Mouse (Mus musculus): ENCODE results near the gene Abcd4. TPM values are rescaled to one million over a fixed set of nuclear protein-coding genes. Genes with fewer than 3 reads are reported as not detected.

Abcd4 gene
- total and polyA plus RNA-seq, 2 experiments from 2014 or later: 7.1 to 8.7 TPM

DNA sequence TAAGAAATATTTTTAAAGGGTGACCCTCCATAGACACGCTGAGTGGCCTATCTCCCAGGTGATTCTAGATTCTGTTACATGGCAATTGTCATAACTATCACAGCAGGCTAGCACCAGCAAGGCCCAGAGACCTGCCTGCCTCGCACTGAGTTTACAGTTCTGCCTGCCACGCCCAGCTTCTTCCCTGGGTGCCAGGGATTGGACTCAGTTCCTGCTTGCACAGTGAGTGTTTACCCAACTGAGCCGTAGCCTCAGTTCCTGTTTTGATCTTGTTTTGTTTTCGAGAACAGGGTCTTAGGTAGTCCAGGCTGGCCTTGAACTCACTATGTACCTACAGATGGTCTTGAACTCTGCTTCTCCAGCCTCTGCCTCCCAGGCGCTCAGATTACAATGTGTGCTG, 49.6 kb downstream of the Abcd4 start:
- DNase-seq (ENCODE audit: low spot score) (no peak), ATAC-seq (ENCODE audit: insufficient read depth, low read depth) (no peak)
- no peaks in the 10 kb centered on the region for H3K4me1 ChIP-seq (ENCODE audit: control insufficient read depth, insufficient read depth)
- no peak overlapping the region for H3K4me3 ChIP-seq (ENCODE audit: low read depth, low read length)
- WGBS: 77% methylated on average over 6 of the region's 6 CpGs
- no peak for TF ChIP-seq EP300 (IDR thresholded peaks at IDR 0.05; ENCODE audit: low read depth)
- no peak for TF ChIP-seq CTCF (IDR thresholded peaks at IDR 0.05; ENCODE audit: low read depth)
- H3K36me3 ChIP-seq (replicated peaks; ENCODE audit: control insufficient read depth, insufficient read depth, low read length): no peaks in the 10 kb centered on the region
- no peak overlapping the region for H3K4me2 ChIP-seq (ENCODE audit: low read depth, low read length)
- H3K9me3 ChIP-seq (replicated peaks; ENCODE audit: control insufficient read depth, low read length): no peaks in the 10 kb centered on the region
- no peak overlapping the region for H3K9ac ChIP-seq (replicated peaks; ENCODE audit: low read depth, low read length)
- H3K27ac ChIP-seq (ENCODE audit: low read depth): no peak overlapping the region
- peaks cover 63% of the 10 kb centered on the region for H3K27me3 ChIP-seq (ENCODE audit: control insufficient read depth, insufficient read depth, low read length)

- no peak overlapping the region for H3K4me3 ChIP-seq (ENCODE audit: low read depth, low read length)
- H3K27ac ChIP-seq (ENCODE audit: low read depth): no peak overlapping the region
- peaks cover 14% of the 10 kb centered on the region for H3K27me3 ChIP-seq (ENCODE audit: control insufficient read depth, insufficient read depth, low read length)
- DNase-seq (ENCODE audit: low spot score): no peak
- 45% methylated on average over 4 of the region's 4 CpGs for WGBS
- H3K9me3 ChIP-seq (replicated peaks; ENCODE audit: control insufficient read depth, low read length): 0 out of 2 replicates have a peak, but pooled peaks cover 3% of the 10 kb centered on the region
- H3K4me1 ChIP-seq (ENCODE audit: control insufficient read depth, insufficient read depth): no peaks in the 10 kb centered on the region
- no peak for ATAC-seq (ENCODE audit: insufficient read depth, low read depth)
- H3K36me3 ChIP-seq (replicated peaks; ENCODE audit: control insufficient read depth, insufficient read depth, low read length): no peaks in the 10 kb centered on the region
- TF ChIP-seq EP300 (IDR thresholded peaks at IDR 0.05; ENCODE audit: low read depth) (no peak), CTCF (IDR thresholded peaks at IDR 0.05; ENCODE audit: low read depth) (no peak)
- H3K4me2 ChIP-seq (ENCODE audit: low read depth, low read length): no peak overlapping the region
- H3K9ac ChIP-seq (replicated peaks; ENCODE audit: low read depth, low read length): no peak overlapping the region
These were observed 54.7 kb downstream of the Abcd4 start for GRCm38 (mm10) chr12:84562558-84562957.

DNA sequence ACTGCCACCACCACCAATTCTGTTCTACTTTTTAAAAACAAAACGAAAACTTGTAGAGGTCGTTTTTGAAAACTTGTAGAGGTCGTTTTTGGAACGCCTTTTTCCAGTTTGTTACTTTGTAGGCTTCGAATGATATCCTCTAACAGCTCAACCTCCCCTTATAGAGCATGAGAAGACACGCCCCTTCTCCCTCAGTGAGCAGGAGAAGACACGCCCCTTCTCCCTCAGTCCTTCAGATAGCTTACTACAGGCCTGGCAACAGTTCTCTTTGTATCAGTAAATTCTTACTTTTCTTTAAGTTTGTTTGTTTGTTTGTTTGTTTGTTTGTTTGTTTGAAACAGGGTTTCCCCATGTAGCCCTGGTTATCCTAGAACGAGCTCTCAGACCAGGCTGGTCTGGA, 62.0 kb downstream of the Abcd4 start:
- H3K9me3 ChIP-seq (replicated peaks; ENCODE audit: control insufficient read depth, low read length): 0 out of 2 replicates have a peak, but pooled peaks cover 3% of the 10 kb centered on the region
- DNase-seq (ENCODE audit: low spot score) (no peak), ATAC-seq (ENCODE audit: insufficient read depth, low read depth) (no peak)
- H3K9ac ChIP-seq (replicated peaks; ENCODE audit: low read depth, low read length): no peak overlapping the region
- no peaks in the 10 kb centered on the region for H3K27me3 ChIP-seq (ENCODE audit: control insufficient read depth, insufficient read depth, low read length)
- 51% methylated on average over 8 of the region's 8 CpGs for WGBS
- H3K36me3 ChIP-seq (replicated peaks; ENCODE audit: control insufficient read depth, insufficient read depth, low read length): no peaks in the 10 kb centered on the region
- H3K4me2 ChIP-seq (ENCODE audit: low read depth, low read length): no peak overlapping the region
- TF ChIP-seq EP300 (IDR thresholded peaks at IDR 0.05; ENCODE audit: low read depth) (no peak), CTCF (IDR thresholded peaks at IDR 0.05; ENCODE audit: low read depth) (no peak)
- no peak overlapping the region for H3K4me3 ChIP-seq (ENCODE audit: low read depth, low read length)
- no peaks in the 10 kb centered on the region for H3K4me1 ChIP-seq (ENCODE audit: control insufficient read depth, insufficient read depth)
- no peak overlapping the region for H3K27ac ChIP-seq (ENCODE audit: low read depth)

Other genes with a start within 250 kb of the Abcd4 start
- gene Entpd5, start 208.4 kb downstream of the Abcd4 start, total RNA-seq (2014; rRNA removed; ENCODE audit: low replicate concordance): 37.6 and 59.8 TPM in 2 replicates
- gene Entpd5, start 208.4 kb downstream of the Abcd4 start, polyA plus RNA-seq (2015; fragmentation: Nextera tagmentation; extraction: Ambion mirVana): 37.5 and 40.5 TPM in 2 replicates
- 0.04 TPM in 1 of 2 replicates, not detected in the other for gene Bbof1, start 208.3 kb downstream of the Abcd4 start, total RNA-seq (2014; rRNA removed; ENCODE audit: low replicate concordance)
- gene Bbof1, start 208.3 kb downstream of the Abcd4 start, polyA plus RNA-seq (2015; fragmentation: Nextera tagmentation; extraction: Ambion mirVana): 1.3 and 2.3 TPM in 2 replicates
- gene Rnf113a2, start 200.2 kb downstream of the Abcd4 start, total RNA-seq (2014; rRNA removed; ENCODE audit: low replicate concordance): 9.4 and 14.1 TPM in 2 replicates
- 20.9 and 22.1 TPM in 2 replicates for gene Rnf113a2, start 200.2 kb downstream of the Abcd4 start, polyA plus RNA-seq (2015; fragmentation: Nextera tagmentation; extraction: Ambion mirVana)
- 80.0 and 80.1 TPM in 2 replicates for gene Aldh6a1, start 166.4 kb downstream of the Abcd4 start, total RNA-seq (2014; rRNA removed; ENCODE audit: low replicate concordance)
- gene Aldh6a1, start 166.4 kb downstream of the Abcd4 start, polyA plus RNA-seq (2015; fragmentation: Nextera tagmentation; extraction: Ambion mirVana): 71.9 and 74.9 TPM in 2 replicates
- 11.1 and 23.7 TPM in 2 replicates for gene Lin52, start 166.0 kb downstream of the Abcd4 start, total RNA-seq (2014; rRNA removed; ENCODE audit: low replicate concordance)
- gene Lin52, start 166.0 kb downstream of the Abcd4 start, polyA plus RNA-seq (2015; fragmentation: Nextera tagmentation; extraction: Ambion mirVana): 12.4 and 14.3 TPM in 2 replicates
- gene Vsx2, start 47.7 kb downstream of the Abcd4 start, total RNA-seq (2014; rRNA removed; ENCODE audit: low replicate concordance): not detected in 2 replicates
- not detected in 2 replicates for gene Vsx2, start 47.7 kb downstream of the Abcd4 start, polyA plus RNA-seq (2015; fragmentation: Nextera tagmentation; extraction: Ambion mirVana)
- not detected in 2 replicates for gene Vrtn, start 23.6 kb upstream of the Abcd4 start, total RNA-seq (2014; rRNA removed; ENCODE audit: low replicate concordance)
- gene Vrtn, start 23.6 kb upstream of the Abcd4 start, polyA plus RNA-seq (2015; fragmentation: Nextera tagmentation; extraction: Ambion mirVana): not detected in 2 replicates
- gene Syndig1l, start 81.4 kb upstream of the Abcd4 start, total RNA-seq (2014; rRNA removed; ENCODE audit: low replicate concordance): not detected in 2 replicates
- gene Syndig1l, start 81.4 kb upstream of the Abcd4 start, polyA plus RNA-seq (2015; fragmentation: Nextera tagmentation; extraction: Ambion mirVana): not detected in 2 replicates
- 51.3 and 57.1 TPM in 2 replicates for gene Npc2, start 155.7 kb upstream of the Abcd4 start, total RNA-seq (2014; rRNA removed; ENCODE audit: low replicate concordance)
- 44.6 and 48.4 TPM in 2 replicates for gene Npc2, start 155.7 kb upstream of the Abcd4 start, polyA plus RNA-seq (2015; fragmentation: Nextera tagmentation; extraction: Ambion mirVana)
- 106 and 109 TPM in 2 replicates for gene Isca2, start 155.8 kb upstream of the Abcd4 start, total RNA-seq (2014; rRNA removed; ENCODE audit: low replicate concordance)
- gene Isca2, start 155.8 kb upstream of the Abcd4 start, polyA plus RNA-seq (2015; fragmentation: Nextera tagmentation; extraction: Ambion mirVana): 159 and 165 TPM in 2 replicates

Measured in heart, postnatal 0 days (tissue).